Mouse (Mus musculus): Measurements from ENCODE around the gene Chst8. TPM values are rescaled to one million over a fixed set of nuclear protein-coding genes. Genes with fewer than 3 reads are reported as not detected.

Chst8 gene
- polyA plus RNA-seq, 1 experiment from 2014 or later, result 0.47 TPM

GRCm38 (mm10) chr7:34641968-34642367 lies 170.5 kb downstream of the Chst8 start:
- Histone ChIP-seq H3K4me1 (ENCODE audit: insufficient read depth) (no peaks in the 10 kb centered on the region), H3K4me2 (ENCODE audit: low read depth, low read length) (no peak overlapping the region), H3K4me3 (ENCODE audit: low read depth, low read length) (no peak overlapping the region), H3K9me3 (ENCODE audit: low read length) (no peaks in the 10 kb centered on the region), H3K27ac (ENCODE audit: low read depth) (no peak overlapping the region), H3K9ac (replicated peaks) (no peak overlapping the region), H3K36me3 (replicated peaks; ENCODE audit: insufficient read depth, low read length) (no peaks in the 10 kb centered on the region), H3K27me3 (ENCODE audit: insufficient read depth, low read length) (no peaks in the 10 kb centered on the region)
- WGBS (ENCODE audit: insufficient replicate concordance), result 82% methylated on average over 13 of the region's 13 CpGs
- no peak for TF ChIP-seq EP300 (IDR thresholded peaks at IDR 0.05; ENCODE audit: low read depth)
- no peak for TF ChIP-seq CTCF (IDR thresholded peaks at IDR 0.05; ENCODE audit: low read depth)
- no peak for DNase-seq
- ATAC-seq, result no peak

DNA sequence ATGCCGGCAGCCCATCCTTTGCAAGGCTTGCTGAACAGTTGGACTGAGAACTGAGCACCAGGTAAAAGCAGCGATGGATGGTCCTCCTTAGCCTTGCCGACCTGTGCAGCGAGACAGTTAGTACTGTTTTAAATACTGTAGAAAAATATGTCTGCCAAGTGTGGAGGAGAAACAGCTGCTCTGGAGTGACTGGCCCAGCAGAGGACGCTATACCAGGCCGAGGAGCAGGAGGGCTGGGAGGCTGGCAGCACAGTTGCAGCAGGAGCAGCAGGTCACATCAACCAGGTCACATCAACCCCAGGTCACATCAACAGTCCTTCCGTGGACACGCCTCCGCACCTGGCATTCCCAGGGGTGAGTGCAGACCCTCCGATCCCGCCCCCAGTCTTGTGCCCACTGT lies 172.7 kb downstream of the Chst8 start:
- ATAC-seq (no peak), DNase-seq (no peak)
- Histone ChIP-seq H3K9ac (replicated peaks) (no peak overlapping the region), H3K4me1 (ENCODE audit: insufficient read depth) (no peaks in the 10 kb centered on the region), H3K36me3 (replicated peaks; ENCODE audit: insufficient read depth, low read length) (no peaks in the 10 kb centered on the region), H3K4me2 (ENCODE audit: low read depth, low read length) (no peak overlapping the region), H3K9me3 (ENCODE audit: low read length) (no peaks in the 10 kb centered on the region), H3K27me3 (ENCODE audit: insufficient read depth, low read length) (no peaks in the 10 kb centered on the region), H3K4me3 (ENCODE audit: low read depth, low read length) (no peak overlapping the region), H3K27ac (ENCODE audit: low read depth) (no peak overlapping the region)
- 86% methylated on average over 11 of the region's 11 CpGs for whole genome bisulfite sequencing (ENCODE audit: insufficient replicate concordance)
- TF ChIP-seq EP300 (IDR thresholded peaks at IDR 0.05; ENCODE audit: low read depth) (no peak), CTCF (IDR thresholded peaks at IDR 0.05; ENCODE audit: low read depth) (no peak)

GRCm38 (mm10) chr7:34636661-34637060 lies 175.8 kb downstream of the Chst8 start:
- DNase-seq (no peak), ATAC-seq (no peak)
- no peaks in the 10 kb centered on the region for H3K4me1 ChIP-seq (ENCODE audit: insufficient read depth)
- H3K27me3 ChIP-seq (ENCODE audit: insufficient read depth, low read length), result no peaks in the 10 kb centered on the region
- no peak overlapping the region for H3K27ac ChIP-seq (ENCODE audit: low read depth)
- no peak overlapping the region for H3K4me2 ChIP-seq (ENCODE audit: low read depth, low read length)
- no peak for TF ChIP-seq CTCF (IDR thresholded peaks at IDR 0.05; ENCODE audit: low read depth)
- no peak for TF ChIP-seq EP300 (IDR thresholded peaks at IDR 0.05; ENCODE audit: low read depth)
- H3K36me3 ChIP-seq (replicated peaks; ENCODE audit: insufficient read depth, low read length), result no peaks in the 10 kb centered on the region
- no peak overlapping the region for H3K4me3 ChIP-seq (ENCODE audit: low read depth, low read length)
- H3K9ac ChIP-seq (replicated peaks), result no peak overlapping the region
- H3K9me3 ChIP-seq (ENCODE audit: low read length), result no peaks in the 10 kb centered on the region
- 78% methylated on average over 4 of the region's 4 CpGs for WGBS (ENCODE audit: insufficient replicate concordance)

DNA sequence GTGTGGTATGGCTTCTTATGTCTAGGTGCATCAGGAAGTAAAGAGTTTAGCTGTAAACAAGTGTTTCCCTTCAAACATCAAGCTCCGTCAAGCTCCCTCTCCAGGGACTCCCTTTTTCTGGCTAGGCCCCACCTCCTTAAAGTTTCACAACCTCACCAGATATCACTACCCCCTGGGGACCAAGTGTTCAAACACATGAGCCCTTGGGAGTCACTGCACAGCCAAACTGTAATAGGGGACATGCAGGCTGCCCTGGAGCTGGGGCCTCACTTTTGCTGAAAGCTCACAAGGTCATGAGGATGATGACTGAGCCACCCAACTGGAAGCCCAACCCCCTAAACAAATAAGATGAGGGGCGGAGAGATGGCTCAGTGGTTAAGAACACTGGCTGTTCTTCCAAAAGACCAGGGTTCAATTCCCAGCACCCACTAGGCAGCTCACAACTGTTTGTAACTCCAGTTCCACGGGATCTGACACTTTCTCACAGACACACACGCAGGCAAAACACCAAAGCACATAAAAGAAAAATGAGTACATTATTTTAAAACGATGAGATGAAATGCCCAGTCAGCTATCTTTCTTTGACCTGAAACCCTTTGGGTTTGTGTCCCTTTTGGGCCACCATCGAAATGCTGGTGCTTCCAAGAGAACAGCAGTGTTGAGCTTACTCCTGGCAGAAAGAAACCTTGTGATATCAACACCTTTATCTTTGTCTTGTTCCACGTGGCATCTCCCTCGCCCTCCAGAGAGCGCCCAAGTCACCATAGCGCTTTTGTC lies 179.4 kb downstream of the Chst8 start:
- Histone ChIP-seq H3K36me3 (replicated peaks; ENCODE audit: insufficient read depth, low read length) (no peaks in the 10 kb centered on the region), H3K4me3 (ENCODE audit: low read depth, low read length) (no peak overlapping the region), H3K4me2 (ENCODE audit: low read depth, low read length) (no peak overlapping the region), H3K4me1 (ENCODE audit: insufficient read depth) (peaks cover 6% of the 10 kb centered on the region), H3K27me3 (ENCODE audit: insufficient read depth, low read length) (no peaks in the 10 kb centered on the region), H3K9ac (replicated peaks) (no peak overlapping the region), H3K9me3 (ENCODE audit: low read length) (no peaks in the 10 kb centered on the region), H3K27ac (ENCODE audit: low read depth) (no peak overlapping the region)
- WGBS (ENCODE audit: insufficient replicate concordance), result 70% methylated on average over 10 of the region's 10 CpGs
- no peak for DNase-seq
- ATAC-seq, result no peak
- TF ChIP-seq CTCF (IDR thresholded peaks at IDR 0.05; ENCODE audit: low read depth), result no peak
- no peak for TF ChIP-seq EP300 (IDR thresholded peaks at IDR 0.05; ENCODE audit: low read depth)

DNA sequence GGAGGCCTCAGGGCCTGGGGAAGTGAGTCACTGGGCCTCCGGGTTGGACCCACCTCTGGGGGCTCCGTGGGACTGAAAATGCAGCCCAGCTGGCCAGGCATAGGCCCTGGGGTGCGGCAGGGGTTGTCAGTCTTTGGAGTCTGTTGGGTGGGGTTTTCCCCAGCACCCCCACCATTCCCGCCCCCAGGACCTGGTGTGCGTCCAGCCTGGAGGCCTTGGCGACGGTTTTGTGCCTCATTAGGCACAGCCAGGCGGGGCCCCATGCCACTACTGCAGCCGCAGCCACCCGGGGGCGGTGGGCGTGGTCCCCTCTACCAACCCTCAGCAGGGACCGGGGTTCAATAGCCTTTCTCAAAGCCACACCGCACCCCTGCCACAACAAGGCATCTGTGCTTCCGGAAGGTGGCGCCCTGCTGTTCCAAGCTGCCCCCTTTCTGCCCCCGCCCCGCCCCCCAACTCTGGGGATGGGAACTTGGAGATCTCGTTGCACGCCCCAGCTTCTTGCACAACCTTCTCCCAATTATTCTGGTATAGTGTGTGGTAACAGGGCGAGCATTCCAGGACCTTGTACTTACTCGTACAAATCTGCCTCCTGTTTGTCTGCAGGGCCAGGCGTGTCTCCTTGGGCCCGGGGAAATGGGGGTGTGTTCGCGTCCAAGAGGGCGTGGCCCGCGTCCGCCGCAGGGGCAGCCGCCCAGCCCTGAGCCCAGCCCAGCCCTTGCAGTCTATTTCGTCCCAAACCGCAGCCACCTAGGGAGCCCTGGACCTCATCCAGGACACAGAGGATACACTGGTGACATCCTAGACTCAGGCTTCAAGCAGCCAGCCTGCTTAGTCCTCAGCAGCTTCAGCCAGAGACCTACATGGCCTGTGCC lies 182.1 kb downstream of the Chst8 start:
- Histone ChIP-seq H3K4me3 (ENCODE audit: low read depth, low read length) (peak overlapping the region; percentile 20; the same call in 1 of the 2 replicates), H3K27ac (ENCODE audit: low read depth) (no peak overlapping the region)

GRCm38 (mm10) chr7:34629702-34630210 lies 182.8 kb downstream of the Chst8 start:
- no peak for ATAC-seq
- H3K4me2 ChIP-seq (ENCODE audit: low read depth, low read length), result no peak overlapping the region

More for the DNA sequence above, 182.1 kb downstream of the Chst8 start:
- TF ChIP-seq CTCF (IDR thresholded peaks at IDR 0.05; ENCODE audit: low read depth), result peak; percentile 29
- no peak for TF ChIP-seq EP300 (IDR thresholded peaks at IDR 0.05; ENCODE audit: low read depth)
- Histone ChIP-seq H3K4me2 (ENCODE audit: low read depth, low read length) (peak overlapping the region; percentile 66), H3K4me1 (ENCODE audit: insufficient read depth) (peaks cover 6% of the 10 kb centered on the region), H3K9me3 (ENCODE audit: low read length) (no peaks in the 10 kb centered on the region), H3K27me3 (ENCODE audit: insufficient read depth, low read length) (no peaks in the 10 kb centered on the region), H3K9ac (replicated peaks) (peak overlapping the region; percentile 53; the same call in 1 of the 2 replicates), H3K36me3 (replicated peaks; ENCODE audit: insufficient read depth, low read length) (no peaks in the 10 kb centered on the region)
- DNase-seq (peak; percentile 78), ATAC-seq (peak; percentile 93)
- WGBS (ENCODE audit: insufficient replicate concordance), result under 1% methylated on average over 32 of the region's 34 CpGs

More at GRCm38 (mm10) chr7:34629702-34630210, 182.8 kb downstream of the Chst8 start:
- Histone ChIP-seq H3K4me1 (ENCODE audit: insufficient read depth) (peaks cover 6% of the 10 kb centered on the region), H3K4me3 (ENCODE audit: low read depth, low read length) (no peak overlapping the region; the same call in 1 of the 2 replicates), H3K27ac (ENCODE audit: low read depth) (no peak overlapping the region), H3K36me3 (replicated peaks; ENCODE audit: insufficient read depth, low read length) (no peaks in the 10 kb centered on the region), H3K9me3 (ENCODE audit: low read length) (no peaks in the 10 kb centered on the region), H3K9ac (replicated peaks) (no peak overlapping the region), H3K27me3 (ENCODE audit: insufficient read depth, low read length) (no peaks in the 10 kb centered on the region)
- no peak for DNase-seq
- TF ChIP-seq CTCF (IDR thresholded peaks at IDR 0.05; ENCODE audit: low read depth) (no peak), EP300 (IDR thresholded peaks at IDR 0.05; ENCODE audit: low read depth) (no peak)
- 54% methylated on average over 8 of the region's 8 CpGs for WGBS (ENCODE audit: insufficient replicate concordance)

Other genes with a start within 250 kb of the Chst8 start
- gene Kctd15, start 156.0 kb downstream of the Chst8 start, polyA plus RNA-seq (2015; fragmentation: Nextera tagmentation; extraction: Ambion mirVana), result 0.47 and 0.63 TPM in 2 replicates
- 27.5 and 30.2 TPM in 2 replicates for gene Pepd, start 99.7 kb upstream of the Chst8 start, polyA plus RNA-seq (2015; fragmentation: Nextera tagmentation; extraction: Ambion mirVana)
- 30.8 and 35.2 TPM in 2 replicates for gene Cebpg, start 243.9 kb upstream of the Chst8 start, polyA plus RNA-seq (2015; fragmentation: Nextera tagmentation; extraction: Ambion mirVana)

All from liver, postnatal 0 days (tissue).